ENCODE assay signal across 23 mouse cellular contexts in the genomic region with DNA sequence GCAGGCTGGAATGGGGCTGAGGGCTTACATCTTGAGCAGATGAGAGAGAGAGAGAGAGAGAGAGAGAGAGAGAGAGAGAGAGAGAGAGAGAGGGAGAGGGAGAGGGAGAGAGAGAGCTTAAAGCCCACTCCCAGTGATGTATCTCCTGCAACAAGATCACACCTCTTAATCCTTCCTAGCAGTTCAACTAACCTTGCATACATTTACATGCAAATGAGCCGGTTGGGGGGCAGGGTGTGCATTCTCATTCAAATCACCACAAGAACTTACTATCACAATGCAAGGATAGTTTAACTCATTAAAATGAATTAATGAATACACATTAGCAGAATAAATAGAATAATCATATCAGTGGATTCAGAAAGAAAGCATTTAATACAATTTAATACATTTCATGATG. TPM values are rescaled to one million over a fixed set of nuclear protein-coding genes. Genes with fewer than 3 reads are reported as not detected.
A peak's percentile ranks its signal among the peaks of the same experiment; 100 is the strongest.
DNase-seq lines count a peak whose midpoint lies in the region; ATAC-seq and TF ChIP-seq lines count a peak whose summit lies in the region.
"Had no signal": no experiment of that assay in that cellular context is flagged by ENCODE, and none has a peak within 500 bp of the region (broad histone marks: within the 10 kb centered on the region; RNA-seq: fewer than 3 reads in every experiment).

No protein-coding gene starts in this region.

- no peaks in the 10 kb centered on the region for H3K27me3 ChIP-seq in forebrain, embryonic 14.5 days (replicated peaks; ENCODE audit: control insufficient read depth, insufficient read depth, low read length)
- H3K27me3 ChIP-seq in forebrain, postnatal 0 days (ENCODE audit: insufficient read depth, low read length) = no peaks in the 10 kb centered on the region
- H3K27me3 ChIP-seq: embryonic facial prominence, embryonic 12.5 days; embryonic facial prominence, embryonic 15.5 days; forebrain, embryonic 15.5 days; hindbrain, embryonic 12.5 days; hindbrain, embryonic 15.5 days had no signal

- WGBS in forebrain, embryonic 14.5 days = 3% methylated on average over 1 of the region's 1 CpGs
- 10% methylated on average over 1 of the region's 1 CpGs for WGBS in forebrain, postnatal 0 days

- ATAC-seq in forebrain, embryonic 14.5 days = no peak
- no peak for ATAC-seq in forebrain, postnatal 0 days
- ATAC-seq: CD4-positive, CD25-positive, alpha-beta regulatory T cell, adult 4 months; forebrain, embryonic 15.5 days; intestine, postnatal 0 days had no signal

- no peak overlapping the region for H3K4me3 ChIP-seq in forebrain, embryonic 14.5 days (ENCODE audit: low read depth, low read length)
- H3K4me3 ChIP-seq in forebrain, postnatal 0 days (ENCODE audit: low read depth, low read length) = no peak overlapping the region
- H3K4me3 ChIP-seq: embryonic facial prominence, embryonic 12.5 days; embryonic facial prominence, embryonic 15.5 days; forebrain, embryonic 15.5 days; gastrocnemius, adult 2 months; hindbrain, embryonic 12.5 days; hindbrain, embryonic 15.5 days had no signal

- no peak overlapping the region for H3K9ac ChIP-seq in forebrain, embryonic 14.5 days (ENCODE audit: low read length)
- H3K9ac ChIP-seq in forebrain, postnatal 0 days = no peak overlapping the region
- H3K9ac ChIP-seq: embryonic facial prominence, embryonic 12.5 days; embryonic facial prominence, embryonic 15.5 days; forebrain, embryonic 15.5 days; hindbrain, embryonic 12.5 days; hindbrain, embryonic 15.5 days had no signal

- peak; percentile 21 for DNase-seq in forebrain, embryonic 14.5 days (ENCODE audit: low spot score)
- DNase-seq in forebrain, postnatal 0 days = no peak
- DNase-seq in ES-CJ7 (ENCODE audit: low read depth, low spot score) = peak; percentile 71
- peak; percentile 79 for DNase-seq in R1 (ENCODE audit: low read depth, low spot score)
- no peak for DNase-seq in adrenal gland, postnatal 10 days
- DNase-seq in layer of hippocampus, adult 9-11 months = no peak
- DNase-seq: adrenal gland, adult 2 months; adrenal gland, postnatal 25 days; cerebellum, adult 11 months; cerebellum, adult 2 months; cerebellum, adult 9-11 months; cerebellum, postnatal 25 days; gastrocnemius, adult 2 months; gastrocnemius, postnatal 14 days; heart, adult 11 months had no signal

- no peaks in the 10 kb centered on the region for H3K9me3 ChIP-seq in forebrain, embryonic 14.5 days (replicated peaks; ENCODE audit: control insufficient read depth, low read length)
- H3K9me3 ChIP-seq in forebrain, postnatal 0 days (ENCODE audit: low read length) = no peaks in the 10 kb centered on the region
- H3K9me3 ChIP-seq: embryonic facial prominence, embryonic 12.5 days; embryonic facial prominence, embryonic 15.5 days; forebrain, embryonic 15.5 days; hindbrain, embryonic 12.5 days; hindbrain, embryonic 15.5 days had no signal

- H3K4me1 ChIP-seq in forebrain, embryonic 14.5 days (ENCODE audit: control insufficient read depth, insufficient read depth, low read length) = no peaks in the 10 kb centered on the region
- H3K4me1 ChIP-seq in forebrain, postnatal 0 days (ENCODE audit: insufficient read depth) = no peaks in the 10 kb centered on the region
- H3K4me1 ChIP-seq: embryonic facial prominence, embryonic 12.5 days; embryonic facial prominence, embryonic 15.5 days; forebrain, embryonic 15.5 days; hindbrain, embryonic 15.5 days had no signal

- no peak overlapping the region for H3K4me2 ChIP-seq in forebrain, embryonic 14.5 days (ENCODE audit: low read length)
- no peak overlapping the region for H3K4me2 ChIP-seq in forebrain, postnatal 0 days (ENCODE audit: low read depth)
- H3K4me2 ChIP-seq: embryonic facial prominence, embryonic 12.5 days; embryonic facial prominence, embryonic 15.5 days; forebrain, embryonic 15.5 days; heart, embryonic 11.5 days; hindbrain, embryonic 12.5 days; hindbrain, embryonic 15.5 days had no signal

- TF ChIP-seq CTCF in forebrain, postnatal 0 days (IDR thresholded peaks at IDR 0.05; ENCODE audit: low read depth) = no peak

- H3K27ac ChIP-seq in forebrain, embryonic 14.5 days (ENCODE audit: low read depth, low read length) = no peak overlapping the region
- no peak overlapping the region for H3K27ac ChIP-seq in forebrain, postnatal 0 days (ENCODE audit: low read depth, low read length)
- H3K27ac ChIP-seq: embryonic facial prominence, embryonic 12.5 days; embryonic facial prominence, embryonic 15.5 days; forebrain, embryonic 15.5 days; gastrocnemius, adult 2 months; hindbrain, embryonic 12.5 days; hindbrain, embryonic 15.5 days had no signal

- H3K36me3 ChIP-seq in forebrain, embryonic 14.5 days (ENCODE audit: control insufficient read depth, insufficient read depth, low read length) = no peaks in the 10 kb centered on the region
- no peaks in the 10 kb centered on the region for H3K36me3 ChIP-seq in forebrain, postnatal 0 days (ENCODE audit: insufficient read depth)
- H3K36me3 ChIP-seq: embryonic facial prominence, embryonic 12.5 days; embryonic facial prominence, embryonic 15.5 days; forebrain, embryonic 15.5 days; hindbrain, embryonic 12.5 days; hindbrain, embryonic 15.5 days had no signal

RNA-seq across cellular contexts. Expression of a gene that starts 49.7 kb away (rescaled TPM):
- polyA plus RNA-seq in forebrain, embryonic 14.5 days (2014; fragmentation: Nextera tagmentation; extraction: Ambion mirVana) = 79.7 and 82.3 TPM in 2 replicates
- 149 and 172 TPM in 2 replicates for total RNA-seq in forebrain, postnatal 0 days (2014; rRNA removed)
- polyA plus RNA-seq in forebrain, postnatal 0 days (2015; fragmentation: Nextera tagmentation; extraction: Ambion mirVana) = 96.8 and 123 TPM in 2 replicates
- total RNA-seq in adrenal gland, postnatal 10 days (2021) = 10 to 100 TPM; 30.0 to 30.8 TPM

Comparison
In these comparisons a context has a peak if more than half of its experiments do, and no peak if none do; other contexts are left out.
1. DNase-seq: peak in forebrain, embryonic 14.5 days (single experiment), ES-CJ7 (single experiment) and R1 (single experiment); none in forebrain, postnatal 0 days (single experiment), adrenal gland, postnatal 10 days (single experiment) and layer of hippocampus, adult 9-11 months (single experiment).